Mouse (Mus musculus) embryonic facial prominence, embryonic 12.5 days (tissue): ENCODE measurements at regions not wholly inside any gene's neighbourhood (a gene's known extent, or its start where the extent isn't known, plus 50 kb on each side); places are given as distances from the start of the nearest gene placed in this dataset.

Experiments
- ATAC-seq: fragments of 200-750 bp; cut with Nextera tagmentation; 2 replicates; pipeline ENCODE4 v1.8.0; 2017; ENCODE audit not compliant: insufficient number of reproducible peaks, insufficient read depth, low FRiP score, low TSS enrichment
- H3K27ac ChIP-seq: fragments of 300-500 bp; sonication (generic); 2 replicates; pipeline ENCODE4 v1.5.1; 2016; ENCODE audit warnings: mild to moderate bottlenecking
- H3K27me3 ChIP-seq: fragments of 300-500 bp; sonication (generic); 2 replicates; pipeline ENCODE4 v1.6.1; 2016; ENCODE audit warnings: mild to moderate bottlenecking, moderate library complexity
- H3K36me3 ChIP-seq: fragments of 300-500 bp; sonication (generic); 2 replicates; pipeline ENCODE4 v1.6.1; 2016; ENCODE audit warnings: mild to moderate bottlenecking
- H3K4me1 ChIP-seq: fragments of 300-500 bp; sonication (generic); 2 replicates; pipeline ENCODE4 v1.6.1; 2016
- H3K4me2 ChIP-seq: fragments of 300-500 bp; sonication (generic); replicated peaks from 2 replicates; pipeline ENCODE4 v1.6.1; 2016; ENCODE audit warnings: mild to moderate bottlenecking, moderate library complexity
- H3K4me3 ChIP-seq: fragments of 300-500 bp; sonication (generic); 2 replicates; pipeline ENCODE4 v1.5.1; 2016; ENCODE audit warnings: mild to moderate bottlenecking
- H3K9ac ChIP-seq: fragments of 300-500 bp; sonication (generic); 2 replicates; pipeline ENCODE4 v1.6.1; 2016; ENCODE audit warnings: mild to moderate bottlenecking, moderate library complexity
- H3K9me3 ChIP-seq: fragments of 300-500 bp; sonication (generic); 2 replicates; pipeline ENCODE4 v1.6.1; 2016; ENCODE audit warnings: mild to moderate bottlenecking, moderate library complexity
- WGBS: fragments of 180-500 bp; shearing (Covaris S2); methylation state at CpG from one replicate; pipeline ENCODE4 v1.1.7; 2016; 5-methylcytosine and 5-hydroxymethylcytosine counted together

GRCm38 (mm10) chr10:99391725-99392124 is 128.7 kb downstream of the Dusp6 start:
- Histone ChIP-seq H3K27ac (no peak overlapping the region), H3K36me3 (no peaks in the 10 kb centered on the region), H3K27me3 (no peaks in the 10 kb centered on the region; the same call in 1 of the 2 replicates), H3K4me2 (no peak overlapping the region), H3K9ac (no peak overlapping the region), H3K4me3 (no peak overlapping the region), H3K4me1 (0 out of 2 replicates have a peak, but pooled peaks cover 4% of the 10 kb centered on the region), H3K9me3 (no peaks in the 10 kb centered on the region)
- ATAC-seq: no peak
- 86% methylated on average over 6 of the region's 6 CpGs for WGBS

GRCm38 (mm10) chr10:99392979-99393378 is 129.9 kb downstream of the Dusp6 start:
- H3K4me3 ChIP-seq: no peak overlapping the region
- no peaks in the 10 kb centered on the region for H3K9me3 ChIP-seq
- ATAC-seq: no peak
- 46% methylated on average over 5 of the region's 5 CpGs for WGBS
- no peak overlapping the region for H3K9ac ChIP-seq
- H3K36me3 ChIP-seq: no peaks in the 10 kb centered on the region
- H3K4me1 ChIP-seq: 0 out of 2 replicates have a peak, but pooled peaks cover 4% of the 10 kb centered on the region
- H3K27ac ChIP-seq: 0 out of 2 replicates have a peak overlapping the region, but pooled peaks have one; percentile 61
- no peaks in the 10 kb centered on the region; the same call in 1 of the 2 replicates for H3K27me3 ChIP-seq
- no peak overlapping the region for H3K4me2 ChIP-seq

GRCm38 (mm10) chr10:99393523-99393922 is 130.5 kb downstream of the Dusp6 start:
- H3K27ac ChIP-seq: peak overlapping the region; percentile 61; the same call in 1 of the 2 replicates
- 23% methylated on average over 8 of the region's 8 CpGs for WGBS

GRCm38 (mm10) chr10:99395411-99395810 is 132.4 kb downstream of the Dusp6 start:
- no peaks in the 10 kb centered on the region for H3K27me3 ChIP-seq
- no peaks in the 10 kb centered on the region for H3K36me3 ChIP-seq
- H3K4me2 ChIP-seq: no peak overlapping the region
- H3K27ac ChIP-seq: no peak overlapping the region
- no peak overlapping the region for H3K9ac ChIP-seq
- 88% methylated on average over 1 of the region's 1 CpGs for WGBS
- H3K9me3 ChIP-seq: peaks cover 4% of the 10 kb centered on the region; the same call in 1 of the 2 replicates
- 0 out of 2 replicates have a peak, but pooled peaks cover 4% of the 10 kb centered on the region for H3K4me1 ChIP-seq
- no peak overlapping the region for H3K4me3 ChIP-seq
- no peak for ATAC-seq

More at GRCm38 (mm10) chr10:99393523-99393922, 130.5 kb downstream of the Dusp6 start:
- ATAC-seq: no peak
- Histone ChIP-seq H3K9me3 (peaks cover 4% of the 10 kb centered on the region; the same call in 1 of the 2 replicates), H3K27me3 (no peaks in the 10 kb centered on the region), H3K36me3 (no peaks in the 10 kb centered on the region), H3K4me2 (0 out of 2 replicates have a peak overlapping the region, but pooled peaks have one; percentile 2), H3K4me1 (0 out of 2 replicates have a peak, but pooled peaks cover 4% of the 10 kb centered on the region), H3K9ac (no peak overlapping the region), H3K4me3 (no peak overlapping the region)

GRCm38 (mm10) chr10:99396630-99397029 is 133.6 kb downstream of the Dusp6 start:
- peaks cover 4% of the 10 kb centered on the region; the same call in 1 of the 2 replicates for H3K9me3 ChIP-seq
- H3K9ac ChIP-seq: no peak overlapping the region
- no peak overlapping the region for H3K4me3 ChIP-seq
- H3K27me3 ChIP-seq: no peaks in the 10 kb centered on the region
- WGBS: 70% methylated on average over 3 of the region's 3 CpGs
- 0 out of 2 replicates have a peak, but pooled peaks cover 4% of the 10 kb centered on the region for H3K4me1 ChIP-seq
- H3K36me3 ChIP-seq: no peaks in the 10 kb centered on the region
- no peak for ATAC-seq
- no peak overlapping the region for H3K4me2 ChIP-seq
- H3K27ac ChIP-seq: no peak overlapping the region

- H3K27ac ChIP-seq: no peak overlapping the region
- no peaks in the 10 kb centered on the region for H3K27me3 ChIP-seq
- no peak overlapping the region for H3K4me3 ChIP-seq
- H3K4me1 ChIP-seq: no peaks in the 10 kb centered on the region
- H3K4me2 ChIP-seq: no peak overlapping the region
- H3K9me3 ChIP-seq: peaks cover 4% of the 10 kb centered on the region; the same call in 1 of the 2 replicates
- H3K36me3 ChIP-seq: no peaks in the 10 kb centered on the region
- 93% methylated on average over 6 of the region's 6 CpGs for WGBS
- ATAC-seq: no peak
- H3K9ac ChIP-seq: no peak overlapping the region
Measured at GRCm38 (mm10) chr10:99400076-99400475, 137.0 kb downstream of the Dusp6 start.

GRCm38 (mm10) chr10:99406764-99407163 is 143.7 kb downstream of the Dusp6 start:
- Histone ChIP-seq H3K4me3 (no peak overlapping the region), H3K4me2 (no peak overlapping the region), H3K27me3 (no peaks in the 10 kb centered on the region), H3K9me3 (no peaks in the 10 kb centered on the region), H3K27ac (no peak overlapping the region), H3K4me1 (no peaks in the 10 kb centered on the region), H3K36me3 (no peaks in the 10 kb centered on the region), H3K9ac (no peak overlapping the region)
- 89% methylated on average over 2 of the region's 2 CpGs for WGBS
- ATAC-seq: no peak

- H3K9ac ChIP-seq: no peak overlapping the region
- no peak overlapping the region for H3K27ac ChIP-seq
- H3K4me1 ChIP-seq: no peaks in the 10 kb centered on the region
- no peaks in the 10 kb centered on the region for H3K9me3 ChIP-seq
- 82% methylated on average over 2 of the region's 2 CpGs for WGBS
- H3K27me3 ChIP-seq: no peaks in the 10 kb centered on the region
- no peak for ATAC-seq
- no peaks in the 10 kb centered on the region for H3K36me3 ChIP-seq
- H3K4me3 ChIP-seq: no peak overlapping the region
- no peak overlapping the region for H3K4me2 ChIP-seq
Measured at GRCm38 (mm10) chr10:99408786-99409185, 145.8 kb downstream of the Dusp6 start.

GRCm38 (mm10) chr10:99409744-99410143 is 146.7 kb downstream of the Dusp6 start:
- Histone ChIP-seq H3K4me3 (no peak overlapping the region), H3K27me3 (no peaks in the 10 kb centered on the region), H3K9me3 (no peaks in the 10 kb centered on the region), H3K4me2 (no peak overlapping the region), H3K4me1 (no peaks in the 10 kb centered on the region), H3K27ac (no peak overlapping the region), H3K36me3 (no peaks in the 10 kb centered on the region), H3K9ac (no peak overlapping the region)
- no peak for ATAC-seq
- WGBS: 78% methylated on average over 11 of the region's 11 CpGs

- WGBS: 87% methylated on average over 3 of the region's 3 CpGs
- Histone ChIP-seq H3K4me1 (no peaks in the 10 kb centered on the region), H3K36me3 (no peaks in the 10 kb centered on the region), H3K4me3 (no peak overlapping the region), H3K27ac (no peak overlapping the region), H3K4me2 (no peak overlapping the region), H3K27me3 (no peaks in the 10 kb centered on the region), H3K9ac (no peak overlapping the region), H3K9me3 (no peaks in the 10 kb centered on the region)
- no peak for ATAC-seq
Measured at GRCm38 (mm10) chr10:99410754-99411153, 147.7 kb downstream of the Dusp6 start.

- no peak for ATAC-seq
- Histone ChIP-seq H3K4me3 (no peak overlapping the region), H3K36me3 (no peaks in the 10 kb centered on the region), H3K4me2 (no peak overlapping the region), H3K9me3 (no peaks in the 10 kb centered on the region), H3K27ac (no peak overlapping the region), H3K9ac (no peak overlapping the region), H3K27me3 (no peaks in the 10 kb centered on the region), H3K4me1 (peaks cover 3% of the 10 kb centered on the region; the same call in 1 of the 2 replicates)
- WGBS: 79% methylated on average over 3 of the region's 3 CpGs
Measured at GRCm38 (mm10) chr10:99413455-99413854, 150.4 kb downstream of the Dusp6 start.

GRCm38 (mm10) chr10:99416271-99416670 is 153.2 kb downstream of the Dusp6 start:
- Histone ChIP-seq H3K9ac (no peak overlapping the region), H3K27ac (no peak overlapping the region), H3K4me2 (no peak overlapping the region), H3K27me3 (no peaks in the 10 kb centered on the region), H3K4me3 (no peak overlapping the region), H3K9me3 (no peaks in the 10 kb centered on the region), H3K4me1 (peaks cover 3% of the 10 kb centered on the region; the same call in 1 of the 2 replicates), H3K36me3 (no peaks in the 10 kb centered on the region)
- WGBS: 26% methylated on average over 8 of the region's 8 CpGs
- no peak; the same call in 1 of the 2 replicates for ATAC-seq
